Mouse (Mus musculus) MEL-GATA-1-ER (cell line): ENCODE data around the gene Ppp1r9b.
A peak's percentile ranks its signal among the peaks of the same experiment; 100 is the strongest.
"Not testable (repeated sequence)": the region's sequence is repeated elsewhere in the genome, so short reads cannot be mapped to it uniquely, and the experiment has no call there.

Experiments used
- DNase-seq: peaks from one replicate; pipeline ENCODE4 v3.0.0-alpha.2; 2012; ENCODE audit warnings: low read depth; ENCODE audit errors: extremely low read depth

The Ppp1r9b gene

DNA sequence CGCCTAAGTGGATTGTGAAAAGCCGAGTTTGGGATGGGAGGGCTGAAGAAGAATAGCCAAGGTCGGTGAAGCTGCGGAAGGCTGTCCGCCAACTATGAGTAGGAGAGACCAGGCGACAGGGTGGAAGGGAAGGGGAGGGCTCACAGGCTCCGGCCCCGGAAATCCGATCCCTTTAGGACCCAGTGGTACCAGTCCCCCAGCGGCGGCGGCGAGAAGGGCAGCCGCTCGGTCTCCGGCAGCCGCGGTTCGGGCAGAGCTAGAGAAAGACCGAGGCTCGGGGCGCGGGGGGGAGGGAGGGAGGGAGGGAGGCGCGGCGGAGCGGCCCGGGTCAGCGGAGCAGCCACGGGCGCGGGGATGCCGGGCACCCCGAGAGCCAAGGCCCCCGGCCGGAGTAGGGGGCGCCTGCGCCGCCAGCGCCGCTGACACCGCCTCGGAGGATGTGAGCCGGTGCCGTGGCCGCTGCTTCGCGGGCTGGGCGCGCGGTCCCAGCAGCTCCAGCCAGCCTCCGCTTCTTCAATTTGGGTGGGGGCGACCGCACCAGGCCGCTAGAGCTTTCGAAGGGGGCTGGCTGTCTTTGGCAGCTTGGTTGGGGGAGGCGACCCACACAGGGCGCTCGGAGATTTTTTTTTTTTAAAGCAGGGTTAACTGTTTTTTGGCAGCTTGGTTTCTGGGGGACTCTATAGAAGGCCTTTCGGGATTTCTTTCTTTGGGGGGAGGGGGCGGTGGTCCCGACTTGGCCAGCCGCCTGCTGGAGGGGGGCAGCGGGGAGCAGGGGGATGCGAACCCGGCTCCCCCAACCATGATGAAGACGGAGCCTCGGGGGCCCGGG lies at the start of gene Ppp1r9b:
TSS of gene Ppp1r9b (plus strand) at position 287 of the 829 bp plus-strand sequence.
- DNase-seq: peak; percentile 74

- DNase-seq: no peak
These were observed 49.7 kb upstream of the Ppp1r9b start for GRCm38 (mm10) chr11:94941121-94941520.

- DNase-seq: no peak
These were observed 49.1 kb upstream of the Ppp1r9b start for GRCm38 (mm10) chr11:94941776-94942175.

- DNase-seq: no peak
These were observed 48.4 kb upstream of the Ppp1r9b start for GRCm38 (mm10) chr11:94942282-94943023.

DNA sequence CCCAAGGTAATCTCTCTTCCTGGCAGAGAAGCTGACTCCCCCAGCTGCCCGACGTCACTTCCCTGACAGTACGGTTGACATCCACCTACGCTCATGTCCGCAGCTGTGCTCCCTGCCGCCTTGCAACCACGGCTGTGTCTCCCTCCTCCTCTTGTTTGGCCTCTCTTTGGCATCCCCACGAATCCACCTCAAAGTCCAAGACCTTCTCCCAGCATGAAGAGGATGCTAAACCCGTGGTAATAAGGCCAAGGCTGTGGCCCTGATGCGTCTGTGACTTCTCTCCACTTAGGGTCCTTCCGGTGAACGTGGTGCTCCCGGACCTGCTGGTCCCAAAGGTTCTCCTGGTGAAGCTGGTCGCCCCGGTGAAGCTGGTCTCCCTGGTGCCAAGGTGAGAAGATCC lies 47.8 kb upstream of the Ppp1r9b start:
- DNase-seq: no peak

- DNase-seq: no peak
These were observed 46.5 kb upstream of the Ppp1r9b start for GRCm38 (mm10) chr11:94944295-94944694.

- DNase-seq: no peak
These were observed 45.6 kb upstream of the Ppp1r9b start for GRCm38 (mm10) chr11:94945236-94945635.

DNA sequence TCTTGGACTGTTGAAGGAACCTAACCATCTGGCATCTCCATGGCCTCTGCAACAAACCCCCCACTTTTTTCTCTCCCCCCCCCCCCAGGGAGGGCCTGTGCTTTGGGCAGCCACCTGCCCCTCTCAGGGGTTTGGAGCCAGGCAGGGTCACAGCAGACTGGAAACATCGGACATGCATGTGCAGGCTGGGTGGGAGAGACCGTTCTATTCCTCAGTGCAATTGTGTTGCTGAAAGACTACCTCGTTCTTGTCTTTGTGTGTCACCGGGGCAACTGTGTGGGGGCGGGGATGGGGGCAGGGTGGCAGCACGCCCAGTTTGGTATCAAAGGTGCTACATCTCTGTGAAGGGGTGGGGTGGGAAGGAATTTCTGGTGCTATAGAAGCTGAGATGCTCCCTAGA lies 38.7 kb upstream of the Ppp1r9b start:
- no peak for DNase-seq

- DNase-seq: no peak
These were observed 35.7 kb upstream of the Ppp1r9b start for GRCm38 (mm10) chr11:94955103-94955502.

GRCm38 (mm10) chr11:94957693-94958064 lies 33.2 kb upstream of the Ppp1r9b start:
- no peak for DNase-seq

GRCm38 (mm10) chr11:94958065-94958858 lies 32.6 kb upstream of the Ppp1r9b start:
- no peak for DNase-seq

- DNase-seq: no peak
These were observed 28.2 kb upstream of the Ppp1r9b start for GRCm38 (mm10) chr11:94962534-94963101.

- no peak for DNase-seq
These were observed 23.4 kb upstream of the Ppp1r9b start, which contains the start of gene Hils1 for GRCm38 (mm10) chr11:94967419-94967818. Hils1 (plus strand) TSS chr11:94967593.

GRCm38 (mm10) chr11:94968187-94968586 lies 22.6 kb upstream of the Ppp1r9b start:
- no peak for DNase-seq

- not testable (repeated sequence) for DNase-seq
These were observed 21.1 kb upstream of the Ppp1r9b start for GRCm38 (mm10) chr11:94969709-94970108.

DNA sequence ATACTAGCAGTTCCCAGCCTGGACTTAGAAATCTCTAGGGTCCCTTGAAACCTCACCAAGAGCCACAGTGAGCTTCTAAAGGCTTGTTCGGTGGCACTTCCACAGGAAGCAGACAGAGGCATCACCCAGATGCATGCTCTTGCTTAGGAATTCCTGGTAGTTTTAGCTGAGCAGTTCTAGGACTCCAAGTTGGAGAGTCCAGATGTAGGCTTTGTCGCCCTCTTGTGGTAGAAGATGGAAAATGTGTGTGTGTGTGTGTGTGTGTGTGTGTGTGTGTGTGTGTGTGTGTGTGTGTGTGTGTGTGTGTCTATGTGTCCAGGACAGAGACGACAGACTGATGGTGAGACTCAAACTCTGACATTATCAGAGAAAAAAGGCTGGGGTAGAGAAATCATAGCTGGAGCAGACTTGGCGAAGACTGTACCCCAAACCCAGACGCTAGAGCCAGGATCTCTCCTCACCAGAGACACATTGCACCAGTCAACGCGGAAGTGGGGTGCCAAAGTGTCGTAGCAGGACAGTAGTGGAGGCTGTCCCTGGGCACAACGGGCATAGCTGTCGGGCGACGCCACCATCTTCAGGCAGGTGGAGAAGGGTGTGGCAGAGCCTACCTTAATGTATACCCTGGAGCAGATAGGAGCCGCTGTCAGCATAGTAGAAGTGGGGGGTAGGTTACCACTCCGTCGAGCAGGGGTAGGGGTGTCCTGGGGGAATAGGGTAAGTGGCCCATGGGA lies 20.5 kb upstream of the Ppp1r9b start:
- DNase-seq: no peak

GRCm38 (mm10) chr11:94971895-94972615 lies 18.8 kb upstream of the Ppp1r9b start:
- no peak for DNase-seq

DNA sequence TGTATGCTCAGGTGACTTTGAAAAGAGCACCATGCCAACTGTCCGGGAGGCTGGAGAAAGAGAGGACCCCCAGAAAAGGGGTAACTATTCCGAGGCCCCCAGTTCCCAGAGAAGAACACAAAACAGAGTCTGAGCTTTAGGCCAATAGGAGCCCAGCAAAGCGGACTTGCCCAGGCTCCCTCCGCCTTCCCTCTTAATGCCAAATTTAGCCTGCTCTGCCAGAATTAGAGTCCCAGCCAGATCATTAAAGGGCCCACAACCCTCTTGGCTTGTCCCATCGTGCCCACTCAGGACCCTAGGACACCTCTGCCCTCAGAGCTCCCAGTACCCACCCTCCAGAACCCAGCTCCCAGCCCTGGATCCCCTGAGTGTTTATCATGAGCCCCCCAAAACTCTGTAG lies 17.9 kb upstream of the Ppp1r9b start:
- DNase-seq: no peak

DNA sequence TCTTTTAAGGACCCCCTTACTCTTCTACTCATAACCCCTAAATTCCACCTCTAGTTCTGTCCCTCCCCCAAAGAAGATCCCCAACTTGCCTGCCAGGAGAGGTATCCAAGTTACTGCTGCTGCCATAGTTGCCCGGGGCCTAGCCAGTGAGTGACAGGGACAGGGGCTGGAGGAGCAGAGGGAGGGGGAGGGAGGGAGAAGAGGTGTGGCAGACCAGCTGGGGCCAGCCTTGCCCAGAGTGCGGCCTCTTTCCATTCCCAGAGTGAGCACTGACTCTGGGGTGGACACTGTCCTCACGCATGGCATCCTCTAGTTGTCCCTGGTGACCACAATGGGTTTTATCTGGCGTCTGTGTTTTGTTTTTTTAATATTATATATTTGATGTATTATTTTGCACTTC lies 17.5 kb upstream of the Ppp1r9b start:
- DNase-seq: no peak

DNA sequence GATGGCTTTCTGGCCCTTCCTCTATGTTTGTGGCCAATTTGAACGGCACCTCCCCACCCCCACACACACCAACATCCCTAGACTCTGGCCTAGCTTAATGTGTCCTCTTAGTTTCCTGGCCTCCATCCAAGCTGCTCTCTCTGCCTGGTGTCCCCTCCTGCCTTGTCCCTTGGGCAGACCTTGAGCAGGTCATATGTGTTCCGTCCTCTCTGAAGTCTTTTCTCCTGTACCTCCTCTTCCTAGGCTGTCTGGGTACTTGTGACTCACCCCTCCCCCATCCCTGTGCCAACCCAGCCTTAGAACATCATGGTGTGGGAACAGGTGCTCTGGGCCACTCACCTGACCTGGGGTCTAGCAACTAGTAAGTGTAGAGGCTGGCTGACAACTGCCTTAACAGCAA lies 15.9 kb upstream of the Ppp1r9b start:
- DNase-seq: no peak
